Mouse (Mus musculus) mature B cell (primary cell): ENCODE results near the gene Tnxb.

Experiments used
- in situ Hi-C: fragments of 300-500 bp; cut with MboI; formaldehyde crosslinking; loops from 2 replicates; pipeline ENCODE4 v1.14.3; 2019

The Tnxb gene

DNA sequence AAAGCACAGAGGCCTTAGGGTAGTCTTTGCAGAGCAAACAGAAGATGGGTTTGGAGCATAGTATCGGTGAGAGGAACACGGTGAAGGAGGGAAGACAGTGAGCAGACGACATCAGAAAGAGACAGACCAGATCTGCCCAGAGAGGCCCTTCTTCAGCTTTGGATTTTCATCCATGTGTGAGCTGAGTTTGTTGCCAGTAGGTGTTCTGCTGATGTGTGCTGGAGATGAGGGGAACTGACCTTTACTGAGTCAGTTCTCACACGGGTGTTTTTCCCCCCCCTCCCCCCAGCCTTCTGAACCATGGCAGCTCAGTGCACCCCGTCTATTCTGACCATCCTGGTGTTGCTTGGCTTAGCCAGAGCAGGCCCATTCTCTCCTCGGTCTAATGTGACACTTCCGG, at the start of gene Tnxb:
Gene Tnxb, plus strand, starts transcription at position 301 of the 400 bp plus-strand sequence.
- in situ Hi-C loops: no loop called here

DNA sequence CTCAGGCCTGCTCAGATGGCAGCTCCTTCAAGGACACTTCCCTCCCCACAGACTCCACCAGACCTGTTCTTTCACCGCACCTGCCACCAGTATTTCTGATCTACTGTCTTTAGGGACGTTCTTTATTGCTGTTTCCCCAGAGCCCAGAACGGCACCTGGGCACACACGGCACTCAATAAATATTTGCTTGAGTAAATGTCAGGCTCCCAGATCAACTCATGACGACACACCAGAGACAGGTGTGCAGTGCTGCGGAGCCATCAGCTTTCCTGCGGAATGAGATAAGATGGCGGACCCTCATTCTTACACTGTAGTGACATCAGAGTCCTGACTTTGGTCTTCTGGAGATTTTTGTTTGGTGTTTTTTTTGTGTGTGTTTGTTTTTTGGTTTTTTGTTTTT, 49.3 kb upstream of the Tnxb start:
- in situ Hi-C loops: no loop called here

DNA sequence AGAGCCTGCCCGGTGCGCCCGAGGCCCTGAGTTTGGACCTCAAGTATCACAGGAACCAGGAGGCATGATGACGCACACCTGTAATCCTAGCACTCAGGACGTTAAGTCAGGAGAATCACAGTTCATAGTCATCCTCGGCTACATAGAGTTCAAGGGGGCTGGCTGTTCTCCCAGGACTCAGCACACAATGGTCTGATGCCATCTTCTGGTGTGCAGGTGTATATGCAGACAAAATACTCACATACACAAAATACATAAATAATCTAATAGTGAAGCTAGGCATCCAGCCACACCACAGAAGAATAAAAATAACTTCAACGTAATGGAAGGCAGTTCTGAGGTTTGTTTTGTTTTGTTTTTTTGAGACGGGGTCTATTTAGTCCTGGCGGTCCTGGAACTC, 47.2 kb upstream of the Tnxb start:
- in situ Hi-C loops: no loop called here

DNA sequence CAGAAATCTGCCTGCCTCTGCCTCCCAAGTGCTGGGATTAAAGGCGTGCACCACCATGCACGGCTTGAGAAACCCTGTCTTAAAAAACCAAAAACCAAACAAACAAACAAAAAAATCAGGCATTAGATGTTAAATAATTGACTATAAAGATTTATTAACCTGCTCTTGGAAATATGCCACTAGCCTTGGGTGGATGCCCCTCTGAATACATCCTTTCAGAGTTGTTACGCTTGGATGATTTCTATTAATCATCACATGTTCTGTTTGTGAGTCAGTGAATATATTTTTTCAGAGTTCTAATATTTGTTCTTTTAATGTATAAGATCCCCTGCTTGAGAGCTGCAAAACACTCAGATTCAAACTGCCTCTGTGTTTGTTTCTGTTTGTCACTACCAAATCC, 45.4 kb upstream of the Tnxb start:
- in situ Hi-C loops: no loop called here

DNA sequence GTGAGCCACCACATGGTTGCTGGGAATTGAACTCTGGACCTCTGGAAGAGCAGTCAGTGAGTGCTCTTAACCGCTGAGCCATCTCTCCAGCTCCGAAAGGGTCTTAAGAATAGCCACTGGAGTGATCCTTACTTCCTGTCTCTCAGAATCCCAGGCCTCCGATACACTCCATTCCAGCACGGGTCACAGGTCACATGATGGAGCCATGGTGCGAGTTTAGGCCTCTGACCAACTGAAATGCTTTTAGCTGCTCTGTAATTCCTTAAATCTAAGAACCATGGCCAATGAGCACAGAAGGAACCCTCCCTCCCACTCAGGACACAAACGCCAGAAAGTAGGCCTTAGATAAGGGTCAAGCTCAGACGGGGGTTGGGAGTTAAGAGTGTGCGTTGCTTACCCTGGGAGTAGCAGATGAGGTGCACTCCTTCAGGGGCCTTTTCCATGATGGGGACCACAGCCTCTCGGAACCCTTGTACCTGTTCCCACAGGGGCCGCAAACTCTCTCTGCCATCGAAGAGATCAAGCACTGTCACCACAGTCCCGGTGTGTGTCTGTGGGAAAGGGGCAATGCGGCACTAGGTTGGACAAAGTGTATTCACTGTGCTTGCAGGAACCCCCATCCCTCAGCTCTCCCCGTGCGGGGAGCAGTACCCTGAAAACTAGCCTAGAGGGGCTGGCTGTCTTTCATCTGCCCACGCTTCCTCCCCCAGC, 44.1 kb upstream of the Tnxb start:
- in situ Hi-C loops: no loop called here

DNA sequence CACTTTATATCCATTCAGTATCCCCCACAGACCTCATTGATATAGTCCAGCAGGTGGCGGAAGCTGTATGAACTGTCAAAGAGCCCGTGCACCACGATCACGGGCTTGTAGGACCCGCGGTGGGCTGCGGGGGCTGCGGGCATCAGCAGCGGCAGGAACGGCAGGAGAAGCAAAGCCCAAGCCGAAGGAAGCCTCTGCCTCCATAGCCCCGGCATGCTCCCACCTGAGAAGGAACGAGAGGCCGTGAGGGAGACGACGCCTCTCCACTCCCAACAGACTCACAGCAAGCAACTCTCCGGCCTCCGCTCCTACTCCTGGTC, 43.6 kb upstream of the Tnxb start:
- in situ Hi-C loops: no loop called here

DNA sequence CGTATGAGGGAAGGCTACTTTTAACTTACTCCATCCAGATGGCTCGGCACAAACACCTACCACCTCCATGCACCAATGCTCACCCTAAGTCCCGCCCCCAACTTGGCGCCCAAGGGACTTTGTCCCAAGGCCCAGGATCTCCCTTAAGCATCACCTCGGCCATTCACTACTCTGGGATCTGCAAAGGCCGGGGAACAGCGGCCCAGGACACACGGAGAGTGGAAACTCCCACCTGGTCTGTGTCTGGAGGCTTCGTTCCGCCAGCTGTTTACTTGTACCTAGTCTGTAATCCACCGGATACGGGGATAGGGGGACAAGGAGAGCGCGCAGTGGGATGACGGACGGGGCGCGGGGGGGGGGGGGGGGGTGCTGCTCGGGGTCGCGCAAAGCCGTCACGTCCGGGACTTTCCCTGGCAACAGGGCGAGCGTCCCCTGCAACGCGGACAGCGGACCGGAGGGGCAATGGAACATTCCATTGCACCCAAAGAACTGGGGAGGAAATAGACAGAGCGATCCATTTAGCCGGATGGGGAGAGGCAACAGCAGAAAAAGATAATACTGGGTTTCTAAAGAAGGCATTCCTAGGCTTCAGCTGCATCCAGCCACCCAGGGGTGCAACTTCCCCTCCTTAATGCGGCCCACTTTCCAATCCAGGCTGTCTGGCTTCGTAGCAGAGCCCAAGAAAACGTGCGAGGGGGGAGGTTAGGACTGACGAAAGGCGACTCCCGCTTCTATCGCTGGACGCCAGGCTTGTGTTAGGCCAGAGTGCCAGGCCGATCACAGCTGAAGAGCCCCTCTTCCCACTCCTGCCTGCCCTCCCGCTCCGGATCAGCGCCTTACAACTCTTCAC, 43.0 kb upstream of the Tnxb start:
- in situ Hi-C loops: no loop called here

DNA sequence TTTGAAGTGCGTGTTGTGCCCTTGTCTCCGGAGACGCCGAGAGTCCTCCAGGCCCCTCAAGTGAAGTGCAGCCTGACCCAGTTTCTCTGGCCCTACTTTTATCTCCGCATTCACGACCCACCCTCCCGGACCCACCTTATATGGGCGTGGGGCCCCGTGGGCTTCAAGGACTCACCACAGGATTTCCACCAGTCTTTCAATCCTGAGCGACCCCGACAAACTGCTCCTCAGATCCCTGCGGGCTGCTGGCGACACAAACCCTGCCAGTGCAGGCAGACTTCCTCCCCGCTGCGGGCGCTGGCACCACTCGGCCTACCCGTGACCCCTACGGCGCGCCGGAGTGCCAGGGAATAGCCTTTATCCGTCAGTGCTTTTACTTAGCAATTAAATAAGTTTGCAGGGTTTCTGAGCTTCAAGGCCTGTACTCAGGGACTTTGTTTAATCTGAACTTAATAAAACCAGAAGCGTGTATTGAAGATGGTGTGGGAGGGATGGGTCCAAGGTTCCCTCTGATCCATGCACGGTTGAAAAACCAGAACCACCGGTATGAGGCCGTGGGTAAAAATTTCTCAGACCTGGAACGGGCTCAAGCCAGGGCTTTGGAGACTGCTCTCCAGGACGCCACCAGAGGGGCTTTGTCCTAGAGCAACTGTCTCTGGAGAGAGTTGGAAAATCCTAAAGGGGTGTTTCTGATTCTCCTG, 42.2 kb upstream of the Tnxb start, which contains the start of gene Ppt2:
Gene Ppt2, minus strand, starts transcription at position 568 of the 701 bp plus-strand sequence.
- in situ Hi-C loops: no loop called here

DNA sequence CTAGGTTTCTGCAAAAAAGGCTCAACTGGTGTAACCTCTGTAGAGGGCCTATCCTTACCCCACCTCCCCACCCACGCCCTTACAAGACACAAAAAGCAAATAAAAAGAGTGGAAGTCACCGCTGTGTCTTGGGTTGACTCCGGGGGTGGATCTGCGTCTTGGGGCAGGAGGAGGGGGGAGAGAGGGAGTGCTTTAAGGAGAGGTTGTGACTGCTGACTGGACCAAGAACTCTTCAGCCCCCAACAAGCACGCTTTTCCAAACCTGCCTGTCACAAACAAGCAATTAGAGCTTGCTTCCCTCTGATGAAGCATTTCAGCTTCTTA, 41.7 kb upstream of the Tnxb start:
- in situ Hi-C loops: no loop called here

DNA sequence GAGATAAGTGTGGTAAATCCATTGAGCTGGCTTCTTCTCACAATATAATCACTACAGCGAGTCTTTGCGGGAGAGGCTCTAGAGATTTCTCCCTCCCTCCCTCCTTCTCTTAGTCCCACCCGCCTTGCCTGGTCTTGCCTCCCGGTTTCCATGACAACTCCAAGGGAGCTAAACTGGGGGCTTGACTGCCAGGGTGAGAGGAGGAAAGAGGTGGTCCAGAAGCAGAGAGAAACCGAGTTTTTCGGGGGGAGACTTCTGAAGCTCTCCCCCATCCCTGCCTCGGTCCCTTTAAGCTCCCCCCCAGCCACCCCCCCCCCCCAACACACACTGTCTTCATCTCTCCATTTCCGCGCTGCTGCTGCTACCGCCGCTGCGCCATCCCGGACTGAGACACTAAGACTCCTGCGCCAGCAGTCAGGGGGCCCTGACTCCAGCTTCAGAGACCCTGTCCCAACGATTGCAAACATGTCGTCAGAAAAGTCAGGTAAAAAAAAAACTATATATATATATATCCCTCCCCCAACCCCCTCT, 41.0 kb upstream of the Tnxb start, which contains the start of gene Prrt1:
Gene Prrt1, plus strand, starts transcription at position 313 of the 531 bp plus-strand sequence.
- in situ Hi-C loops: no loop called here

DNA sequence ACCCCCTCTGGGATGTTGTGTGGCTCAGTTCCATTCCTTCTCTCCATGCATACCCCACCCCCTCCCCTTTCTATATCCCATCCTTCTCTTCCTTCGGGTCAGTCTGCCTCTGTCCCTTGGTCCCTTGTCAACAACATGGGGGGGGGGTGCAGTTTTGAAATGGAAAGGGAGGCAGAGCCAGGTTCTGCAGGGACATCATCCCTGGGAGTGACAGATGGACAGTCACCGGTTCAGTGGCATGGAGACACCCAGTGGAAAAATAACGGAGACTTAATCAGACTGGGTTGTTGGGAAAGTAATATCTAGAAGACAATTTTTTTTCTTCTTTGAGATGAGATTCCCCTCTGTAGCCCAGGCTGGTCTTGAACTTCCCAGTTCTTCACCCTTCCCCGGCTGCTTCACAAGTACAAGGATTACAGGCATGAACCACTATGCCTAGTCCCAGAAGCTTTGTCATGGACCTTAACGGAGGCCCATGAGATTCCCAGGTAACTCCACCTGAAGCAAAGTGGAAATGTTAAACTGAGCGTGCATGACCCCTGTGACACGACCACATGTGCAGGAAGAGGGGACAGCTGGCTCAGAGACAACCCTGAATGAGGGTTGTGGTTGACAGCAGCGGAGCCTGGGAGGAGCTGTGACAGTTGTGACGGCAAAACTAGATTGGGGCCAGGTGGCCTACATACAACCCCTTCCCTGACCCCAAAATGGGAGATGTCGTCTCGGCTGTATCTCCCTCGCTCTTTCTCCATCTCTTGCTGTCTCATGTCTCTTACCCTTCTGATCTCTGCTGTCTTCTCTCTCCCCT, 40.3 kb upstream of the Tnxb start:
- in situ Hi-C loops: no loop called here

DNA sequence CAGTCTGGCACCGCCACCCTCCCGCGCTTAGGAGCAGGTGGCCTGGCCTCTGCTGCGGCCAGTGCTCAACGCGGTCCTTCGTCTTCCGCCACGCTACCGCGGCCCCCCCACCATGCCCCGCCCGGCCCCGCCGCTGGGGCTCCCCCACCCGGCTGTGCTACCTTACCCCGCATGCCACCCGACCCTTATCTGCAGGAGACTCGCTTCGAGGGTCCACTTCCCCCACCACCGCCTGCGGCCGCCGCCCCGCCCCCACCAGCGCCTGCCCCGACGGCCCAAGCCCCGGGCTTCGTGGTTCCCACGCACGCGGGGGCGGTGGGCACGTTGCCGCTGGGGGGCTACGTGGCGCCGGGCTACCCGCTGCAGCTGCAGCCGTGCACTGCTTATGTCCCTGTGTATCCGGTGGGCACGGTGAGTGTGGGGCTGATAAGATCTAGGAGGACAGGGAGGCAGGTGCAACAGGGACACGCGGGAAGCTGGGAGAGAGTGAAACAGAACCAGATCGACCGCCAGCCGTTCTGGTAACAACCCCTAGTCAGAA, 39.5 kb upstream of the Tnxb start:
- in situ Hi-C loops: no loop called here

DNA sequence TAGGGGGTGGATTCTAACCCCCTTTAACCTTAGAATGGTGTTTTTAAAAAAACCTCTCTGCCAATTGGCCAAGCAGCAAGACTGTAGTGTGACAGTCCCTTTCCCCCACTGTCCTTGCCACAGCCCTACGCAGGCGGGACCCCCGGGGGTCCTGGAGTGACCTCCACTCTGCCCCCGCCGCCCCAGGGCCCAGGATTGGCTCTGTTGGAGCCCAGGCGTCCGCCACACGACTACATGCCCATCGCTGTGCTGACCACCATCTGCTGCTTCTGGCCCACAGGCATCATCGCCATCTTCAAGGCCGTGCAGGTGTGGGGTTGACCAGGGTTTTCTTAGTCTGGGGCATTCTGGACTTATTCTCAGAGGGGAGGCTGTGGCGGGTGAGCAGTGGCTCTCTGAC, 38.7 kb upstream of the Tnxb start:
- in situ Hi-C loops: no loop called here

DNA sequence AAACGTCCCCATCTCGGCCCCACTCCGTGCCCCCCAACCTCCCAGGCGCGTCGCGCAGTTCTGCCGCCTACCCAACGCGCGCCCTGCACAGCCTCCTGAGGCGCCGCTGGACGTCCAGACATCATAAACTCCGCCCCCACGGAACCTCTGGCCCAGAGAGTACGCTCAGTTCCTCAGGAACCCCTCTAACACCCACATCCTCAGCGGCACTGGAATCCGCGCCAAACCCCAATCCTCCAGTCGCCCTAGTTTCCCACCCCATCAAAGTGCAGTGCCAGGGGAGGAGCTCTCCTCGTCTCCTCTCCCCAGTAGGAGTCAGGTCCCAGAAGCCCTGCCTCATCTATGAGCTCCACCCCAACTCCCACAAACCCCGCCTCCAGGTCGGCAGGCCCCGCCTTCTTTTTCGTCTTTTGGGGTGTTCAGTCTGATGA, 38.1 kb upstream of the Tnxb start:
- in situ Hi-C loops: no loop called here

DNA sequence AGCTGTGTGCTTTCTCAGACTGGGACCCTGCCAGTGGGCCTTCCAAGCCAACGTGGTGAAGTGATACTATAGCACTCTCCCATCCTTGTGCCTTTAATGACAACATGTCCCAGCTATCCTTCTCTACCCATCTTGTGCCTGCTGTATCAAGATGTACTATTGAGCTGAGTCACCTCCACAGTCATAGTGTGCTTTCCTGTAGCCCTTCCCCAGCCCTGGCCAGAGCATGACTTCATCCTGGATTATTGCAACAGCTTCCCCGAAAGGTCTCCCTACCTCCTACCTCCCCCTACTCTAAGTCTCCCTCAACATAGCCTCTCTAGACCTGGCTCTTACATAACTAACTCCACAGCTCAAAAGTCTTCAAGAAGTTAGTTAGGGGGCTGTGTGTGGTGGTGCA, 34.7 kb upstream of the Tnxb start:
- in situ Hi-C loops: no loop called here

DNA sequence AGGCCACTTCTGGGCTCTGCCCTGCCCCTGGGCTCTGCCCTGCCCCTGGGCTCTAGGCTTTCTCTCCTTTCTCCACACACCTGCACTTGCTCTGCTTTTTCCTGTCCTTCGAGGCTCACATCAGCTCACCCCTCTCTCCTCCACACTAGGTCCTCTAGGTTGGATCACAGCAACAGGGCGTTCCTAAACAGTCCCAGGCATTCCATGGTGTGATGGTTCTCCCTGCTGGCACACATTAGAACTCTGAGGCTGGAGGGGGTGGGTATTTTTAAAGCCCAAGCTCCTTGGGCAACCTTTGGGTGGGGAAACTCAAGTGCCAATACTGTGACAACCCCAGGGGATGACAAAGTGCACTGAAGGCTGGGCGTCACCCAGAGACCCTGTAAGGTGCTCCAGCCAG, 32.9 kb upstream of the Tnxb start:
- in situ Hi-C loops: no loop called here

DNA sequence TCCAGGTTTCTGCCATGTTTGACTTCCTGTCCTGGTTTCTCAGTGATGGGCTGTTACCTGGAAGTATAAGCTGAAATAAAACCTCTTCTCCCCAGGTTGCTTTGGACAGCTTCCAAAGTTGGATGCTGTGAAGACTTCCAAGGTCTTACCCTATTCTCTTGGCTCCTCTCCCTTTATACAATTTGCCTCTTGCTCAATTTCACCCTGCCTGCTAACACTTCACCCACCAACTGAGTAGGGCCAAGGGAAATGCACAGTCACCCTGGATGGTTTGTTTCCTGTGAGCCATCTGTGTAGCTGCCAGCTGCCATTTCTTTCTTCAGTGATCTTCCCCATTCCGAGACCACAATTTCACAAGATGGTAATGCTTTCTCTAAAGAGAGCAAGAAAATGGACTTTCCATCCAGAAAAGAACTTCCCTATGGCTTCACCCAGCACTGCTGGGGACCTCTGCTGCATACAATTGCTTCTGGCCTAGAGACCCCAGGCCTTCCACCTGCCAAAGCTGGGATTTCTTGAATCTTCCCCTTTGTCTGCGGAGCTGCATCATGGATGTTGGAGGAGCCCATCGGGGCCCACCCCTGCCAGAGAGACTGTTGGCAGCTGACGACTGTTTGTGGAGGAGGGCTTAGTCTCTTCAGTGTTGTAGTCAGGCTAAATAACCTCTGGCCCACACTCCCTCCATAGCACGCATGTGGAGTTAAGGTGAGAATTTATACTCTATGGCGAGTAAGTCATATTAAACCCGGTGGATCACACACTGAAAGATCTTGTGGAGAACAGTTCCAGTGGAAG, 30.7 kb upstream of the Tnxb start:
- in situ Hi-C loops: no loop called here

DNA sequence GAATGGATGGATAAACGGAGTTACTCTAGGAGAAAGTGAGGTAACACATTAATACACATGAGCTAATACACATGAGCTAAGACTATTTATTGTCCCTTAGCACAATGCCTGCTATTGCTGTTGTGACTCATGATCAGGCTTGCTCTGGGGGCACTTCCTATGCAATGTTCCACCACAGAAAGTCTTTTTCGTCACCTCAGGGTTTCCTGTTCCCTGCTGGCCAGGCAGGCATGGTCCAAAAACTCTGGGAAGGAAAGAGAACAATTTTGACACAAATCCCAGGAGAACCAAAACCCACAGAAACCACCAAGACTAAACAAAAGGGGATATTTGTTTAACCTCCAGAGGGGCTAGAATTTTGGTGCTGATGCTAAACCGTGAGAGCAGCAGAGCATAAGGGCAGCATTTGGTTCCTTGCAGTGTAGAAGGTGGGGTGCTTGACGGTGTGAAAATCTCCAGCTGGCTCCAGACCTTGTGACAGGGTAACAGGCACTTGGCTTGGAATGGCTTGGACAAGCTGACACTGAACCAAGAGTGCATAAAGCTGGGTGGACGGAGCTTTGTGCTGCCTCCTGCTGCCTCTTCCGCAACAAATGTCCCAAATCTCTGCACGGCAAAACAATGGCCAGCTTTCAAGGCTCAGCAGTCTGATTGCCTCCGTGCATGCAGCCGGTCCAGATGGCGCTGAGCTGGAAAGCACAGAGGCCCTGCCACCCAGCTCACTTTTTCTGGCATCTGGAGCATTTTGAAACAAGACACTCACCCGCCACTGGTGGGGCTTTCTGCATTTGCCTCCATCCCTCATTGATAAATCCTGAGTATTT, 29.3 kb upstream of the Tnxb start:
- in situ Hi-C loops: no loop called here

DNA sequence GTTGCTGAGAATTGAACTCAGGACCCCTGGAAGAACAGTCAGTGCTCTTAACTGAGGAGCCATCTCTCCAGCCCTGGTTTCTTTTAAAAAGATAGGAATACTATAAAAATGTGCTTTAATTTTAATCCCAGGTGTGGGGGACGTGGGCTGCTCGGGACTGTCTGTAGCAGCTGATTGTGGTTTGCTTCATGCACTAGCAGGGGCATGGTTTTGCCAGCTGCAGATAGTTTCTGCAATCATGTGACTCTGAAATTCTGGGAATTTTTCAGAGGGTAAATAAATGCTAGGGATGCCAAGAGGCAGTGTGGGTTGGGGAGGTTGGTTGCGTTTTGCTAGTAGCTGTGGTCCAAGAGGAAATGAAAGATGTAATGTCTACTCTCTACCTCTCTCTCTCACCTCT, 28.4 kb upstream of the Tnxb start:
- in situ Hi-C loops: no loop called here

DNA sequence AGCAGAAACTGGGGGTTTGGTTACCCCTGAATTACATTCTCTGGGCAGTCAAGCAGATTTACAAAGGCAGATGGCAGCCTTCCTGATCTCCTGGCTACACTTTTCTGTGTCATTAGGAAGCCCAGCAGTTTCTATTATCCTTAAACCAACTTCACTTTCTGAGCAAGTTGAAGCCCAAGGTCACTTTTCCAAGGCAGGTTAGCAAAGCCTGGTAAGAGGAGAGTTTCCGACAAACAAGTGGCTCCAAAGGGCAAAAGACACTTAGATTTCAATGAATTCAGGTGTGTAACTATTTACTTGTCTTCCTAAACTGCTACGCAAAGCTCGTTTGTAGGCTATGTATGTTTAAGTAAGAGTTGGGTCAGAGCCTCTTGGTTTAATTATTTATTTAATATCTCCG, 27.0 kb upstream of the Tnxb start:
- in situ Hi-C loops: no loop called here
